Mouse (Mus musculus): ENCODE measurements around the gene Kti12. TPM values are rescaled to one million over a fixed set of nuclear protein-coding genes. Genes with fewer than 3 reads are reported as not detected.
A peak's percentile ranks its signal among the peaks of the same experiment; 100 is the strongest.

Kti12 gene
- total RNA-seq, 2 experiments from 2014 or later = 50.8 to 71.6 TPM

- peak; percentile 31 for ATAC-seq (replicated peaks; ENCODE audit: low FRiP score, low TSS enrichment, poor library complexity, severe bottlenecking)
These were observed 892 bp downstream of the Kti12 start, which contains the start of gene A730015C16Rik for GRCm38 (mm10) chr4:108848505-108848848. TSS of gene A730015C16Rik (minus strand) at chr4:108848619.

GRCm38 (mm10) chr4:108866806-108867205 is 19.2 kb downstream of the Kti12 start:
- ATAC-seq (replicated peaks; ENCODE audit: low FRiP score, low TSS enrichment, poor library complexity, severe bottlenecking) = peak; percentile 86

- ATAC-seq (replicated peaks; ENCODE audit: low FRiP score, low TSS enrichment, poor library complexity, severe bottlenecking) = peak; percentile 83
These were observed 22.3 kb downstream of the Kti12 start for GRCm38 (mm10) chr4:108869730-108870374.

GRCm38 (mm10) chr4:108873746-108874145 is 26.2 kb downstream of the Kti12 start:
- ATAC-seq (replicated peaks; ENCODE audit: low FRiP score, low TSS enrichment, poor library complexity, severe bottlenecking) = no peak

- ATAC-seq (replicated peaks; ENCODE audit: low FRiP score, low TSS enrichment, poor library complexity, severe bottlenecking) = no peak
These were observed 30.3 kb downstream of the Kti12 start for GRCm38 (mm10) chr4:108877901-108878300.

- ATAC-seq (replicated peaks; ENCODE audit: low FRiP score, low TSS enrichment, poor library complexity, severe bottlenecking) = peak; percentile 97
These were observed 31.6 kb downstream of the Kti12 start, which contains the start of gene Rab3b for GRCm38 (mm10) chr4:108878963-108879822. TSS of gene Rab3b (plus strand) at chr4:108879063.

GRCm38 (mm10) chr4:108883815-108884214 is 36.2 kb downstream of the Kti12 start:
- ATAC-seq (replicated peaks; ENCODE audit: low FRiP score, low TSS enrichment, poor library complexity, severe bottlenecking) = no peak

- ATAC-seq (replicated peaks; ENCODE audit: low FRiP score, low TSS enrichment, poor library complexity, severe bottlenecking) = no peak
These were observed 39.9 kb downstream of the Kti12 start for GRCm38 (mm10) chr4:108887456-108887855.

- ATAC-seq (replicated peaks; ENCODE audit: low FRiP score, low TSS enrichment, poor library complexity, severe bottlenecking) = no peak
These were observed 43.3 kb downstream of the Kti12 start for GRCm38 (mm10) chr4:108890876-108891275.

Other genes starting within 250 kb of the Kti12 start
- gene Cc2d1b, start 227.8 kb upstream of the Kti12 start, total RNA-seq (2014; fragmentation: Nextera tagmentation) = 42.2 and 49.4 TPM in 2 replicates
- 20.9 and 28.2 TPM in 2 replicates for gene Cc2d1b, start 227.8 kb upstream of the Kti12 start, total RNA-seq (2017)
- gene 3110021N24Rik, start 128.1 kb upstream of the Kti12 start, total RNA-seq (2014; fragmentation: Nextera tagmentation) = not detected in 2 replicates
- gene 3110021N24Rik, start 128.1 kb upstream of the Kti12 start, total RNA-seq (2017) = not detected in 2 replicates
- not detected in 2 replicates for gene Zfyve9, start 67.0 kb upstream of the Kti12 start, total RNA-seq (2014; fragmentation: Nextera tagmentation)
- gene Zfyve9, start 67.0 kb upstream of the Kti12 start, total RNA-seq (2017) = not detected in 2 replicates
- 55.3 and 67.7 TPM in 2 replicates for gene Btf3l4, start 14.2 kb upstream of the Kti12 start, total RNA-seq (2014; fragmentation: Nextera tagmentation)
- gene Btf3l4, start 14.2 kb upstream of the Kti12 start, total RNA-seq (2017) = 61.7 and 80.3 TPM in 2 replicates
- 19.7 and 20.8 TPM in 2 replicates for gene Txndc12, start 13.2 kb upstream of the Kti12 start, total RNA-seq (2014; fragmentation: Nextera tagmentation)
- 18.3 and 56.6 TPM in 2 replicates for gene Txndc12, start 13.2 kb upstream of the Kti12 start, total RNA-seq (2017)
- gene A730015C16Rik, start 834 bp downstream of the Kti12 start, total RNA-seq (2014; fragmentation: Nextera tagmentation) = not detected in 2 replicates
- gene A730015C16Rik, start 834 bp downstream of the Kti12 start, total RNA-seq (2017) = 0.42 TPM in 1 of 2 replicates, not detected in the other
- not detected in 2 replicates for gene Rab3b, start 31.3 kb downstream of the Kti12 start, total RNA-seq (2014; fragmentation: Nextera tagmentation)
- gene Rab3b, start 31.3 kb downstream of the Kti12 start, total RNA-seq (2017) = not detected in 2 replicates
- gene Nrd1, start 152.9 kb downstream of the Kti12 start, total RNA-seq (2014; fragmentation: Nextera tagmentation) = 99.7 and 124 TPM in 2 replicates
- 74.9 and 105 TPM in 2 replicates for gene Nrd1, start 152.9 kb downstream of the Kti12 start, total RNA-seq (2017)

All from megakaryocyte-erythroid progenitor cell, adult 5-6 weeks (primary cell).